Mouse (Mus musculus): ENCODE results near the gene Nalcn. TPM values are rescaled to one million over a fixed set of nuclear protein-coding genes. Genes with fewer than 3 reads are reported as not detected.

The Nalcn gene
- total and polyA plus RNA-seq, 3 experiments, result 0.03 TPM; not detected in 2

GRCm38 (mm10) chr14:123542362-123542761, 84.6 kb downstream of the Nalcn start:
- H3K9ac ChIP-seq (ENCODE audit: control insufficient read depth, low read depth, low read length, poor library complexity, severe bottlenecking), result no peak overlapping the region
- no peaks in the 10 kb centered on the region for H3K27me3 ChIP-seq (ENCODE audit: control insufficient read depth in 1 of 2, insufficient read depth in 2 of 2, low read length in 2 of 2)
- TF ChIP-seq TCF12 (IDR thresholded peaks at IDR 0.05; ENCODE audit: low read depth, low read length), result no peak
- no peak for TF ChIP-seq TBP (IDR thresholded peaks at IDR 0.05; ENCODE audit: low read depth, low read length)
- peak; percentile 6 for TF ChIP-seq RAD21 (IDR thresholded peaks at IDR 0.05; ENCODE audit: low read depth, low read length)
- TF ChIP-seq MAX (IDR thresholded peaks at IDR 0.05; ENCODE audit: low read length), result no peak
- TF ChIP-seq POLR2A (IDR thresholded peaks at IDR 0.05; ENCODE audit: control insufficient read depth in 1 of 2, insufficient read depth in 1 of 2, low read depth in 1 of 2, low read length in 2 of 2, poor library complexity in 1 of 2), result no peak
- TF ChIP-seq USF1 (IDR thresholded peaks at IDR 0.05; ENCODE audit: low read depth, low read length), result no peak
- peak in 1 of 3 experiments; percentile 5; a peak in 1 of 6 replicates for TF ChIP-seq CTCF (IDR thresholded peaks at IDR 0.05 in 2 of 3, conservative IDR thresholded peaks at IDR 0.05 in 1 of 3; ENCODE audit: control insufficient read depth in 1 of 3, insufficient read depth in 1 of 3, low read depth in 2 of 3, low read length in 3 of 3, poor library complexity in 1 of 3, severe bottlenecking in 1 of 3)
- H3K36me3 ChIP-seq (ENCODE audit: control insufficient read depth in 1 of 2, insufficient read depth in 2 of 2, low read length in 2 of 2), result no peaks in the 10 kb centered on the region
- H3K9me3 ChIP-seq (replicated peaks; ENCODE audit: insufficient read depth, low read length), result no peaks in the 10 kb centered on the region
- no peak overlapping the region for H3K27ac ChIP-seq (ENCODE audit: control insufficient read depth, low read depth, low read length)
- no peaks in the 10 kb centered on the region for H3K79me2 ChIP-seq (ENCODE audit: control insufficient read depth, insufficient read depth, low read length, poor library complexity)
- no peaks in the 10 kb centered on the region for H3K4me1 ChIP-seq (ENCODE audit: control insufficient read depth in 1 of 2, insufficient read depth in 2 of 2, low read length in 2 of 2)
- H3K4me3 ChIP-seq (ENCODE audit: control insufficient read depth in 1 of 2, insufficient read depth in 1 of 2, low read depth in 2 of 2, low read length in 2 of 2), result no peak overlapping the region
- DNase-seq (ENCODE audit: low read depth, low spot score), result peak; percentile 3

- Histone ChIP-seq H3K79me2 (ENCODE audit: control insufficient read depth, insufficient read depth, low read length, poor library complexity) (no peaks in the 10 kb centered on the region), H3K27me3 (ENCODE audit: control insufficient read depth in 1 of 2, insufficient read depth in 2 of 2, low read length in 2 of 2) (no peaks in the 10 kb centered on the region), H3K4me3 (ENCODE audit: control insufficient read depth in 1 of 2, insufficient read depth in 1 of 2, low read depth in 2 of 2, low read length in 2 of 2) (no peak overlapping the region), H3K4me1 (ENCODE audit: control insufficient read depth in 1 of 2, insufficient read depth in 2 of 2, low read length in 2 of 2) (no peaks in the 10 kb centered on the region), H3K9me3 (replicated peaks; ENCODE audit: insufficient read depth, low read length) (no peaks in the 10 kb centered on the region), H3K36me3 (ENCODE audit: control insufficient read depth in 1 of 2, insufficient read depth in 2 of 2, low read length in 2 of 2) (no peaks in the 10 kb centered on the region), H3K27ac (ENCODE audit: control insufficient read depth, low read depth, low read length) (no peak overlapping the region), H3K9ac (ENCODE audit: control insufficient read depth, low read depth, low read length, poor library complexity, severe bottlenecking) (no peak overlapping the region)
- no peak for DNase-seq (ENCODE audit: low read depth, low spot score)
- TF ChIP-seq TCF12 (IDR thresholded peaks at IDR 0.05; ENCODE audit: low read depth, low read length) (no peak), USF1 (IDR thresholded peaks at IDR 0.05; ENCODE audit: low read depth, low read length) (no peak), CTCF (IDR thresholded peaks at IDR 0.05 in 2 of 3, conservative IDR thresholded peaks at IDR 0.05 in 1 of 3; ENCODE audit: control insufficient read depth in 1 of 3, insufficient read depth in 1 of 3, low read depth in 2 of 3, low read length in 3 of 3, poor library complexity in 1 of 3, severe bottlenecking in 1 of 3) (no peak), NELFE (IDR thresholded peaks at IDR 0.05; ENCODE audit: low read depth, low read length) (no peak), ZMIZ1 (IDR thresholded peaks at IDR 0.05; ENCODE audit: low read depth, low read length) (no peak)
Observed at GRCm38 (mm10) chr14:123535636-123536035, 91.3 kb downstream of the Nalcn start.

DNA sequence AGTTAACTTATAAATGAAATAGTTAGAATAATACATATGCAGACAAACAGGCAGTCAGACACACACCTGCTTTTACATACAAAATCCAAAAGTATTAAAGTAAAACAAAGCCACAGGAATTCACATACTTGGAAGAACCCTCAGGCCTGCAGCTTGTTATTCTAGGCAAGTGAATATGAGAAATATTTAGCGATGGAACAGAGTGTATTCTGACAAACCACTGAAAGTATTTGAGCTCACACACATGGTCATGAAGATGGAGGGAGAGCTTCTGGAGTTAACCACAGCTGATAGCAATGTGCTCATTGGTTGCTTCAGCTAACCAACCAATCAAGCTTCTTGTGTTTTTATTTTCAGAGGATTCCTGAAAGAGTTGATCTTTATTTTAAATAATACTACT, 93.9 kb downstream of the Nalcn start:
- H3K79me2 ChIP-seq (ENCODE audit: control insufficient read depth, insufficient read depth, low read length, poor library complexity), result no peaks in the 10 kb centered on the region
- no peaks in the 10 kb centered on the region for H3K9me3 ChIP-seq (replicated peaks; ENCODE audit: insufficient read depth, low read length)
- H3K9ac ChIP-seq (ENCODE audit: control insufficient read depth, low read depth, low read length, poor library complexity, severe bottlenecking), result no peak overlapping the region
- DNase-seq (ENCODE audit: low read depth, low spot score), result no peak
- no peak overlapping the region for H3K27ac ChIP-seq (ENCODE audit: control insufficient read depth, low read depth, low read length)
- TF ChIP-seq TBP (IDR thresholded peaks at IDR 0.05; ENCODE audit: low read depth, low read length), result no peak
- no peaks in the 10 kb centered on the region for H3K4me1 ChIP-seq (ENCODE audit: control insufficient read depth in 1 of 2, insufficient read depth in 2 of 2, low read length in 2 of 2)
- no peaks in the 10 kb centered on the region for H3K27me3 ChIP-seq (ENCODE audit: control insufficient read depth in 1 of 2, insufficient read depth in 2 of 2, low read length in 2 of 2)
- no peak overlapping the region for H3K4me3 ChIP-seq (ENCODE audit: control insufficient read depth in 1 of 2, insufficient read depth in 1 of 2, low read depth in 2 of 2, low read length in 2 of 2)
- H3K36me3 ChIP-seq (ENCODE audit: control insufficient read depth in 1 of 2, insufficient read depth in 2 of 2, low read length in 2 of 2), result no peaks in the 10 kb centered on the region
